Mouse (Mus musculus) c-Kit-positive CD71-positive TER-119-negative erythroid progenitor cells, embryonic 14.5 days (primary cell): ENCODE results near the gene Gm21304.
"Not testable (repeated sequence)": the region's sequence is repeated elsewhere in the genome, so short reads cannot be mapped to it uniquely, and the experiment has no call there.

ENCODE experiments used
- DNase-seq: peaks from one replicate; pipeline ENCODE4 v3.0.0-alpha.2; 2013; ENCODE audit warnings: low read depth

Gene Gm21304

GRCm38 (mm10) chr10:104168215-104168614 is at the start of gene Gm21304:
Gene Gm21304 (plus strand): TSS chr10:104168515.
- DNase-seq = not testable (repeated sequence)

- DNase-seq = not testable (repeated sequence)
These were observed 25.6 kb upstream of the Gm21304 start, which contains the start of gene Gm21293 for GRCm38 (mm10) chr10:104142687-104143086. Gene Gm21293 (plus strand): TSS chr10:104142987.

DNA sequence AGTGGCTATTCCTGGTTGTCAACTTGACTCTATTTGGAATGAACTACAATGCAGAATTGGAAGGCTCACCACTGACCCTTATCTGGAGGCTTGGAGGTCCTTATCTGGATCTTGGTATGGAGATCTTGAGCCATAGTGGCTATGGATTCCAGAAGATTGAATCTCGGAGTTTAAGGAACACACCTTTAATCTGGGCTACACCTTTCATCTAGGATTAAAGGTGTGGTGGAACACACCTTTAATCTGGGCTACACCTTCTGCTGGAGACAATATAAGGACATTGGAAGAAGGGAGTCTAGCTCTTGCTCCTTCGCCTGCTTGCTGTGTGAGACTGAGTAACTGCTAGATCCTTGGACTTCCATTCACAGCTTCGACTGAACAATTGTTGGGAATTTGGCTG is 17.1 kb upstream of the Gm21304 start, which contains the start of gene Gm6763:
Gm6763 (plus strand) TSS at position 301 of the 400 bp plus-strand sequence.
- not testable (repeated sequence) for DNase-seq

- DNase-seq = not testable (repeated sequence)
These were observed 8.6 kb upstream of the Gm21304 start, which contains the start of gene Gm8764 for GRCm38 (mm10) chr10:104159706-104160105. Gene Gm8764 (plus strand): TSS chr10:104160006.

GRCm38 (mm10) chr10:104176724-104177123 is 8.4 kb downstream of the Gm21304 start, which contains the start of gene Gm21312:
Gene Gm21312 (plus strand): TSS chr10:104177024.
- not testable (repeated sequence) for DNase-seq

- DNase-seq = not testable (repeated sequence)
These were observed 16.9 kb downstream of the Gm21304 start, which contains the start of gene Gm20765 for GRCm38 (mm10) chr10:104185233-104185632. Gene Gm20765 (plus strand): TSS chr10:104185533.

- DNase-seq = not testable (repeated sequence)
These were observed 25.4 kb downstream of the Gm21304 start, which contains the start of gene Gm4340 for GRCm38 (mm10) chr10:104193742-104194141. Gene Gm4340 (plus strand): TSS chr10:104194042.

DNA sequence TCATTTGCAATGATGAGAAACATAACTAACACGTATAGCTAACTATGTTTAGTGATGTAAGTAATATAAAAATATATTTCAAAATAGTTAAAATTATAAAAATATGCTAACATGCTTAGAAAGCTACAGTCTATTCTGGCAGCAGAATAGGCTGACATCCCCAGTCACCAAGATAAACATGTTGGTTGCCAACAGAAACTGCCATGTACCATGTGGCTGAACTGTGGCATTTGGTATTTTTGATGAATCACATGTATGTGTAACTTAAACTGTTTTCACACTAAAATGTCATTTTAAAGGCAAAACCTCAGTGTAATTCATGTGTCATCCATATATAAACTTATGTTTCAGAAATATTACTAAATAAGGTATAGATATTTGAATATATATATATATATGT is 41.3 kb downstream of the Gm21304 start:
- DNase-seq = no peak

GRCm38 (mm10) chr10:104210268-104210990 is 42.1 kb downstream of the Gm21304 start:
- no peak for DNase-seq

DNA sequence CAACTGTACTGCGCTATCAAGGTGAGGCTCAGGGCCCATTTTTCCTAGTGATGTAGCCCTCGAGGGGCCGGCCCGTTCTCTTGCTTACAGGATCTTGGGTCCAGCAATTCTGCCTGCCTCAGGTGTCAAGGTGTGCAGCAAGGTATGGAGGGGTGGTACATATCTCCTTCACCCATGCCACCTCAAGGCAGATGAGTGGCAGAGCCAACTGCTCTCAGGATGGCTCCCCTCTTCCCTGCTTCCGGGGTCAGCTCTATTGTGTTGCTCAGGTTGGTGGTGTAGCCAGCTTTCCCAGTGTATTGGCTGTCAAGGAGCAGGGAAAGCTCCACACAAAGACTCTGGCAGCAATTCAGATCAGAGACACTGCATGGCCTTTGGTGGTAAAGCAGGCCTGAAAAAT is 46.2 kb downstream of the Gm21304 start:
- no peak for DNase-seq
